Mouse (Mus musculus): ENCODE results near the gene Ece1.

DNA sequence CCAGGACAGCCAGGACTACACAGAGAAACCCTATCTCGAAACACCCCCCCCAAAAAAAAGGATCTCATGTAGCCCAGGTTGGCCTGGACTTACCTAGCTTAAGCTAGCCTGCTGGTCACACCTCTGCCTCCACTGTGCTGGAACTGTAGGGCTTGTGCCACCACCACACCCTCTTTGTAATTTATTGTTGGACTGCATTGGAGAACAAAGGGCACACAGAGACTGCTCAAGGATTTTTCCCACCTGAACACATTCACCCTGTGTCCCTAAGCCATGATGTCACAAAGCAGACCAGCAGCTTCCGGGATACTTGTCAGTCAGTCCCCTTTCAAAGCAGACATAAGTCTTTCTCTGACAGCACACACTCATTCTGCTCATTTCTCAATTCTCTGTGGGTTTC lies 3.7 kb upstream of the Ece1 start:
- TF ChIP-seq POLR2A (IDR thresholded peaks at IDR 0.05; ENCODE audit: low read depth, low read length) = no peak
- TF ChIP-seq CTCF (IDR thresholded peaks at IDR 0.05; ENCODE audit: borderline replicate concordance, insufficient read depth, low read length) = no peak

Measured in embryonic fibroblast, embryonic 13.5 days (primary cell).